7 mouse cellular contexts compared by ENCODE assay signal in the genomic region with DNA sequence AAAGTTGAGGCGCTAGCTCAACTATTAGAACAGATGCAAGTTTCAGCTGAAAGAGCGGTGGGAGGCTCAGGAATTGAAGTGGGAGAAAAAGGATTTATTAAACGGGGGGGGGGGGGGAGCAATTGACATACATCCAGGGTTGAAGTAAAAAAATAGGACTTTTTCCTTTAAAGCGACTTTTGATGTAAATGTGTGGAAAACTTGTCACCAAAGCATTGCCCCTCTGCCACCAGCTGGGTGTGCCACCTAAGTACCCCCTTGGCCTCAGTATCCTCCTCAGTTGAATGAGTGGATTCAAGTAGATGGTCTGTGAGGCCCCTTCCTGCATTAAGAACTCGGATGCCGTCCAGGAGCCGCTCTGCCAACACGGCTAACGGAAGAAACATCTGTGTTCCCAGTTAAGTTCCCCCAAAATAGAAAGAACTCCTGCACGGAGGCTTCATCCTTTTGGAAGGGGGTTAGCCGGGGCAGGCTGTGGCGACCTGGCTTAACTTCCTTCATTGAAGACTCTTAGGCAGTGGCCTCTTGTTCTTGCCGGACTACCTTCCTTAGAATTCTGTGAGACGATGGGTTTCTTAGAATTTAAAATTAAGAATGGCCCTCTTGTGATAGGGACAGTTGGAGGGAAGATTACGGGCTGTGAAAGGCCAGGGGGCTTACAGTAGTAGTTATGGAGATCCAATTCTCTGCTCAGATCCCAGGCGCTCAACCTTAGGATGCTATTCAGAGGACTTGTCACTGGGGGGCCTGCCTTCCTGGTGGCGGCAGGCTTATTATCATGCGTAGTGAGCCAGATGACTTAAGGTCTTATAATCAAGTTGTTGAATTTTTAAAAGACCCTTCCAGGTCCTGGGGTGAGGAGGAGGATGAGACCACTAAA. TPM values are rescaled to one million over a fixed set of nuclear protein-coding genes. Genes with fewer than 3 reads are reported as not detected.
DNase-seq lines count a peak whose midpoint lies in the region; ATAC-seq and TF ChIP-seq lines count a peak whose summit lies in the region.

No protein-coding gene starts in this region.

- no peak for DNase-seq in Patski (ENCODE audit: low read depth, low spot score)
- peak; percentile 45 for DNase-seq in gastrocnemius, postnatal 25 days
- no peak for DNase-seq in spleen, postnatal 14 days (ENCODE audit: low spot score in 2 of 2)

- TF ChIP-seq CTCF in E14TG2a.4 (conservative IDR thresholded peaks at IDR 0.05; ENCODE audit: low read length): no peak
- peak; percentile 59 for TF ChIP-seq CTCF in Patski (IDR thresholded peaks at IDR 0.05)
- TF ChIP-seq CTCF in intestine, postnatal 0 days (IDR thresholded peaks at IDR 0.05; ENCODE audit: low read depth): peak; percentile 58

- no peak for ATAC-seq in Patski
- no peak for ATAC-seq in intestine, postnatal 0 days
- no peak for ATAC-seq in midbrain, embryonic 12.5 days (ENCODE audit: low FRiP score, low read depth)
- no peak for ATAC-seq in CD4-positive, CD25-positive, alpha-beta regulatory T cell, adult 4 months

- 0 out of 2 replicates have a peak, but pooled peaks cover 4% of the 10 kb centered on the region for H3K36me3 ChIP-seq in E14TG2a.4 (ENCODE audit: insufficient read depth, low read length)
- no peaks in the 10 kb centered on the region; the same call in 1 of the 2 replicates for H3K36me3 ChIP-seq in intestine, postnatal 0 days (ENCODE audit: control insufficient read depth, insufficient read depth)
- H3K36me3 ChIP-seq in midbrain, embryonic 12.5 days: peaks cover 10% of the 10 kb centered on the region; the same call in 1 of the 2 replicates

- in situ Hi-C loops in Patski (cut with MboI; ENCODE audit: low pct_unique_long_range_greater_than_20kb): loop anchor here (5.0 to 10.0 kb wide), 5 partner anchors 156 to 936 kb away; no protein-coding TSS in a partner anchor

- no peaks in the 10 kb centered on the region for H3K9me3 ChIP-seq in E14TG2a.4 (ENCODE audit: low read length)
- no peaks in the 10 kb centered on the region for H3K9me3 ChIP-seq in intestine, postnatal 0 days (ENCODE audit: control insufficient read depth)
- H3K9me3 ChIP-seq in midbrain, embryonic 12.5 days: no peaks in the 10 kb centered on the region

- H3K9ac ChIP-seq in intestine, postnatal 0 days (ENCODE audit: low read depth, low read length): peak overlapping the region; percentile 92
- H3K9ac ChIP-seq in midbrain, embryonic 12.5 days (replicated peaks): peak overlapping the region; percentile 93

- H3K4me2 ChIP-seq in intestine, postnatal 0 days (replicated peaks; ENCODE audit: low read depth): peak overlapping the region; percentile 64
- H3K4me2 ChIP-seq in midbrain, embryonic 12.5 days (replicated peaks): peak overlapping the region; percentile 72

- POLR2A ChIA-PET in Patski (lab: Charles Lee): interaction anchor here (0.6 to 1.2 kb wide), 5 partner anchors 31 to 1054 kb away, joined by 3 to 4 read pairs (median 3); no protein-coding TSS in a partner anchor

- H3K4me1 ChIP-seq in E14TG2a.4 (replicated peaks; ENCODE audit: low read depth, low read length): peaks cover 60% of the 10 kb centered on the region
- H3K4me1 ChIP-seq in intestine, postnatal 0 days (replicated peaks; ENCODE audit: control insufficient read depth, insufficient read depth, low read length): no peaks in the 10 kb centered on the region
- peaks cover 34% of the 10 kb centered on the region for H3K4me1 ChIP-seq in midbrain, embryonic 12.5 days

- CTCF ChIA-PET in Patski (lab: Charles Lee): interaction anchor here (0.8 kb wide), 1 partner anchor 341 kb away, joined by 3 read pairs; no protein-coding TSS in a partner anchor

- peak overlapping the region; percentile 94 for H3K27ac ChIP-seq in intestine, postnatal 0 days (ENCODE audit: low read depth, low read length)
- H3K27ac ChIP-seq in midbrain, embryonic 12.5 days (replicated peaks): peak overlapping the region; percentile 93

- H3K27me3 ChIP-seq in E14TG2a.4 (ENCODE audit: insufficient read depth, low read length) (0 out of 2 replicates have a peak, but pooled peaks cover 9% of the 10 kb centered on the region), Patski (no peaks in the 10 kb centered on the region)
- no peaks in the 10 kb centered on the region for H3K27me3 ChIP-seq in intestine, postnatal 0 days (replicated peaks; ENCODE audit: control insufficient read depth, insufficient read depth, low read length)
- H3K27me3 ChIP-seq in midbrain, embryonic 12.5 days: no peaks in the 10 kb centered on the region

- peak overlapping the region; percentile 89 for H3K4me3 ChIP-seq in E14TG2a.4 (replicated peaks; ENCODE audit: low read length)
- H3K4me3 ChIP-seq in intestine, postnatal 0 days (ENCODE audit: low read depth, low read length): peak overlapping the region; percentile 98
- peak overlapping the region; percentile 89 for H3K4me3 ChIP-seq in midbrain, embryonic 12.5 days

- 17% methylated on average over 18 of the region's 18 CpGs for WGBS in intestine, postnatal 0 days
- WGBS in midbrain, embryonic 12.5 days: 1% methylated on average over 18 of the region's 18 CpGs

RNA-seq across cellular contexts. Expression of a gene that starts 1.7 kb away (rescaled TPM):
- polyA plus RNA-seq in Patski (2021): 51.7 TPM
- 10 to 100 TPM; 43.7 to 50.2 TPM for total RNA-seq in gastrocnemius, postnatal 25 days (2021)
- 84.1 and 84.3 TPM in 2 replicates for polyA plus RNA-seq in intestine, postnatal 0 days (2015; fragmentation: Nextera tagmentation; extraction: Ambion mirVana)
- 57.7 and 66.4 TPM in 2 replicates for polyA plus RNA-seq in midbrain, embryonic 12.5 days (2016; fragmentation: Nextera tagmentation; extraction: Ambion mirVana)
- polyA plus RNA-seq in CD4-positive, CD25-positive, alpha-beta regulatory T cell, adult 4 months (2017; shearing (Covaris generic)): under 1 TPM in 1 of 2 experiments, not detected in 1; 0.24 TPM

RNA-seq across cellular contexts. Expression of a gene that starts 49.2 kb away (rescaled TPM):
- polyA plus RNA-seq in Patski (2021): 12.6 TPM
- total RNA-seq in gastrocnemius, postnatal 25 days (2021): 100 to 1,000 TPM; 105 to 119 TPM
- polyA plus RNA-seq in intestine, postnatal 0 days (2015; fragmentation: Nextera tagmentation; extraction: Ambion mirVana): 10.2 and 10.9 TPM in 2 replicates
- polyA plus RNA-seq in midbrain, embryonic 12.5 days (2016; fragmentation: Nextera tagmentation; extraction: Ambion mirVana): 6.2 TPM in 2 replicates
- not detected for polyA plus RNA-seq in CD4-positive, CD25-positive, alpha-beta regulatory T cell, adult 4 months (2017; shearing (Covaris generic))

Comparison
In these comparisons a context has a peak if more than half of its experiments do, and no peak if none do; other contexts are left out.
1. RNA of a gene that starts 1.7 kb away (polyA plus RNA-seq): 84.1 to 84.3 TPM in intestine, postnatal 0 days, 57.7 to 66.4 TPM in midbrain, embryonic 12.5 days and 51.7 TPM in Patski (single experiment); 0.24 TPM in CD4-positive, CD25-positive, alpha-beta regulatory T cell, adult 4 months; every median in the first group is over 10 times any median in the second.
2. Peak in every context shown above with its lines, with median percentiles within 50 percentile points of each other: H3K4me3 ChIP-seq.